Mouse (Mus musculus) E14TG2a.4 (cell line): ENCODE measurements around the gene Arid3a.

Experiments
- H3K27me3 ChIP-seq: 2 replicates; pipeline ENCODE4 v1.6.1; 2014; ENCODE audit warnings: low read length, control low read depth; ENCODE audit not compliant: insufficient read depth
- H3K36me3 ChIP-seq: 2 replicates; pipeline ENCODE4 v1.6.1; 2014; ENCODE audit warnings: low read length, control low read depth; ENCODE audit not compliant: insufficient read depth
- H3K4me1 ChIP-seq: replicated peaks from 2 replicates; pipeline ENCODE4 v1.6.1; 2014; ENCODE audit warnings: low read depth, low read length, control low read depth
- H3K4me3 ChIP-seq: replicated peaks from 2 replicates; pipeline ENCODE4 v1.5.1; 2014; ENCODE audit warnings: mild to moderate bottlenecking, low read length
- H3K9me3 ChIP-seq: 2 replicates; pipeline ENCODE4 v1.6.1; 2014; ENCODE audit warnings: low read length, control low read depth
- CTCF ChIP-seq: conservative IDR thresholded peaks from 2 replicates; pipeline ENCODE4 v1.5.1; 2014; ENCODE audit warnings: low read length
- NANOG ChIP-seq: IDR thresholded peaks from 2 replicates; pipeline ENCODE4 v1.6.1; 2014; ENCODE audit warnings: borderline replicate concordance, low read length, mixed read lengths
- POU5F1 ChIP-seq: IDR thresholded peaks from 2 replicates; pipeline ENCODE4 v1.6.1; 2014; ENCODE audit warnings: low read length, borderline replicate concordance

Gene Arid3a

DNA sequence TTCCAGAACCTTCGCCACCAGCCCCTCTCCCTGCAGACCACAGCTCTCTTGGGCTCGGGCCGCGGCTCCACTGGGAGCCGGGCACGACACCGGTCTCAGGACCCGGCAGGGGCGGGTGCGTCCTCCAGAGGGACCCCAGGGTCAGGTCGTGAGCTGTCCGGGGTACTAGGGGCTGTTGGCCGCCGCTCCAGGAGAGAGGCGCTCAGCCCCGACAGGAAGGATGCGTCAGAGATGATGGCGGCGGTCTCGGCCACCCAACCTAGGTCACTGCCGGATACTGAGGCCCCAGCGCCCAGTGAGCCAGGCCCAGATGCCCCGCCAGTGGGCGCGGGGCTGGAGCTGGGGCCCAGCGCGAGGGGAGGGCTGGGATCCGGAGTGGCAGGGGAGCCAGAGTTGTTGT is 50.5 kb downstream of the Arid3a start:
- H3K4me1 ChIP-seq, result peaks cover 88% of the 10 kb centered on the region
- peaks cover 49% of the 10 kb centered on the region for H3K36me3 ChIP-seq
- H3K9me3 ChIP-seq, result no peaks in the 10 kb centered on the region
- peaks cover 50% of the 10 kb centered on the region for H3K27me3 ChIP-seq
- H3K4me3 ChIP-seq, result peak overlapping the region; percentile 75
- TF ChIP-seq NANOG (no peak), CTCF (no peak), POU5F1 (no peak)

DNA sequence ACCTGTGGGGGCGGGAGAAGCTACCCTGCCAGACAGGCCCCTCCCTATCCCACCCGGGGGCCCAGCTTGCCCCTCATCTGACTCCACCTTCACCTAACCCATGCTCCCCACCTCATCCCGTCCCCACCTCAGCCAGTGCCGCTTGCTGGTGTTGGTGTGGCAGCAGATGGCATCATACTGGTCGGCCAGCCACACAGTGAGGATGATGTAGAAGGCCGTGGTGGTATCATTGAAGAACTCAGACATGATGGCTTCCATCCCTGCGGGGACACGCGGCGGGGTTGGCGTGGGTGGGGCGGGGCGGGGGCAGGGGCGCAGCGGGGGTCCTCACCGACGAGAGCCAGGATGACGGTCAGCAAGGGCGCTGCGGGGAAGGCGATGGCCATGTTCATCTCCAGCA is 51.2 kb downstream of the Arid3a start:
- peak overlapping the region; percentile 75 for H3K4me3 ChIP-seq
- no peak for TF ChIP-seq POU5F1
- no peak for TF ChIP-seq CTCF
- no peak for TF ChIP-seq NANOG
- H3K27me3 ChIP-seq, result peaks cover 44% of the 10 kb centered on the region
- H3K4me1 ChIP-seq, result peaks cover 91% of the 10 kb centered on the region
- no peaks in the 10 kb centered on the region for H3K9me3 ChIP-seq
- peaks cover 56% of the 10 kb centered on the region for H3K36me3 ChIP-seq

DNA sequence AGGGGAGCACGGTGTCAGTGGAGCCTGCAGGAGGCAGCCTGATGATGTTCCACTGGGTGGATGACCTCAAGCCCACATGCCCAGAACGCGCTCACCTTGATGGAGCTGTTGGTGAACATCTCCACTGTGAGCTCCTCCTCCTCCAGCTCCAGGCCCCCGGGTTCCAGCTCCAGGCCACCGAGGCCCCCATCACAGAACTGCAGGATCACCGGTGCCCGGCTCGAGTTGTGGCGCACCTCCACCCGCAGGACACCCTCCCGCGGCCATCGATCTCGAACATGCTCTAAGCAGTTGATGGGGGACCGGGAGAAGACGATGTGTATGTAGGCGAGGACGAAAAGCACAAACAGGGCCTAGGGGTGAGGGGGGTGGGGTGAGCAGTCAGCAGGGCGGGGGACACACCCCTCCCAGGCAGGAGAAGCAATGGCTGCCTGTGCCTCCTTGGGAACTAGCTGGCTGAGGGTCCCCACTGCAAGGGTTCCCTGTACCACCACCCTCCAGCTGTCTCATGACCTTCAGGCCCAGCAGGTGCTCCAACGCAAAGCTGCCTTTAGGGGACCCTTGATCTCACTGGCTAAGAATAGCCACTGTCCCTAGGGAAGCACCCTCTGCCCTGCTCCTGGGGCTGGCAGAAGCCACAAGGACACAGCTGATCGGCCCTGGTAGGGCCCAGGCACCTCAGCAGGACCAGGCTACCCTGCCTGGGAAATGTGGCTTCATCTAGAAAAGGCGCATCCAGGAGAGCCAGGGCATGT is 52.7 kb downstream of the Arid3a start:
- TF ChIP-seq CTCF (no peak), NANOG (no peak), POU5F1 (no peak)
- Histone ChIP-seq H3K27me3 (peaks cover 29% of the 10 kb centered on the region), H3K4me3 (peak overlapping the region; percentile 60), H3K4me1 (peaks cover 81% of the 10 kb centered on the region), H3K36me3 (peaks cover 58% of the 10 kb centered on the region), H3K9me3 (no peaks in the 10 kb centered on the region)

DNA sequence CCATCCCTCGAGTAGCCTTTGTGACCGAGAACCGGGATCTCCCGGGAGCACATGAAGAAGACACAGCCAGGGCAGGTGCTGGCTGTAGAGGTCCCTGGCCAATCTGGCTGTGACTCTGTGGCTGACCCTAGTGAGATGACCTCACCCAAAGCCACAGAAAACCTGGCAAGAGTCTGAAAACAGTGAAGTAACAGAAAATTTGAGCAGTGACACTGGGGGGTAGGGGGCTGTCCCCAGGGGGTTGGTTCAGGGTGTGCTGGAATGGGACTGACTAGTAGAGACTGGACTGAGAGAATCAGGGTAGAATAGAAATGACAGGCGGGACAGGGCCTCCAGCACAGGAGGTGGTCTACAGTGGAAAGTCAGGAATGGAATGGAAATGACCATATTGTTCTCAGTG is 56.4 kb downstream of the Arid3a start:
- Histone ChIP-seq H3K4me3 (peak overlapping the region; percentile 86), H3K36me3 (peaks cover 47% of the 10 kb centered on the region), H3K9me3 (no peaks in the 10 kb centered on the region), H3K4me1 (peaks cover 80% of the 10 kb centered on the region), H3K27me3 (peaks cover 3% of the 10 kb centered on the region; the same call in 1 of the 2 replicates)
- TF ChIP-seq NANOG (no peak), POU5F1 (no peak), CTCF (no peak)

DNA sequence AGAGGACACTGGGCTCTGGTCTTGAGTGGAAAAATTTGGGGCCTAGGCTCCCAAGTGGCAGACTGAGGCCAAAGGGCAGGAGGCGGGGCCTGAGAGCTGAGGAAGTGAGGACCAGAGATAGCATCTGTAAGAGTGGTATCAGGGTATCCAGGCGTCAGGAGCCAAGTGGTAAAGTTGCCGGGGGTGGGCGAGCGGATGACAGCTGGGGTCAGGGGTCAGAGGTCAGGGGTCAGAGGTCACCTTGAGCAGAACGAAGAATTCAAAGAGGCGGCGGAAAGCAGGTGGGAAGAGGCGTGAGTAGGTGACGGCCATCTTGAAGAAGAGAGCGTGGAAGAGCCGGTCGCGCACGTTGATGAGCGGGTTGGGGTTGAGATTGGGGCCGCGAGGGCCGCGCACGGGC is 56.8 kb downstream of the Arid3a start:
- TF ChIP-seq NANOG (no peak), CTCF (no peak), POU5F1 (no peak)
- no peaks in the 10 kb centered on the region for H3K9me3 ChIP-seq
- peaks cover 77% of the 10 kb centered on the region for H3K4me1 ChIP-seq
- peaks cover 6% of the 10 kb centered on the region for H3K27me3 ChIP-seq
- H3K4me3 ChIP-seq, result peak overlapping the region; percentile 86
- H3K36me3 ChIP-seq, result peaks cover 43% of the 10 kb centered on the region

DNA sequence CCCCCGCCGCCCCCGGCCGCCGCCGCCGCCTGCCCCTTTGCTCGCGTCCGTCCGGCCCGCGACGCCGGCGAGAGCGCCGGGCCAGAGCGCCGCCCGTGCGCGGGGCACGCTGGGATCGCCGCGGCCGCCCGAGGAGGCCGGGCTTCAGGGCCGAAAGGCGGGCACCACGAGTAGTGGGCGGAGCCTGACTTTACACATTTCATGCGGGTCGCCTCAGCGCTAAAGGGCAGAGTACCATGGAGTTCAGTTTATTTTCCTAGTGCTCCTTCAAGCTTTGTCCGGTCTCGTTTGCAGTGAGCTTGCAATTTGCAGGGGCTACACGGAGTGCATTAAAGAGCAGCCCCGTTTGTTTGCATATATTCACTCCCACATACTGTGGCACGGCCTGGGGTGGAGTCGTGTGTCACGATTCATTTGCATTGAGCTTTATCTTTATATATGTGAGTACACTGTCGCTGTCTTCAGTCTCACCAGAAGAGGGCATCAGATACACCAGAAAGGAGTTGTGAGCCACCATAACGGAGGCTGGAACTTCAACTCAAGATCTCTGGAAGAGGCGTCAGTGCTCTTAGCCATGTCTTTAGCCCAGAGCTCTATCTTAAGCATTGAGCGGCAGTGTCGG is 57.5 kb downstream of the Arid3a start, which contains the start of gene Tmem259:
TSS of gene Tmem259 (minus strand) at position 136 of the 622 bp plus-strand sequence.
- Histone ChIP-seq H3K4me3 (peak within 1 kb of the TSS; percentile 86), H3K4me1 (peaks cover 77% of the 10 kb centered on the region)
- TF ChIP-seq CTCF (peak; percentile 31), NANOG (no peak)

DNA sequence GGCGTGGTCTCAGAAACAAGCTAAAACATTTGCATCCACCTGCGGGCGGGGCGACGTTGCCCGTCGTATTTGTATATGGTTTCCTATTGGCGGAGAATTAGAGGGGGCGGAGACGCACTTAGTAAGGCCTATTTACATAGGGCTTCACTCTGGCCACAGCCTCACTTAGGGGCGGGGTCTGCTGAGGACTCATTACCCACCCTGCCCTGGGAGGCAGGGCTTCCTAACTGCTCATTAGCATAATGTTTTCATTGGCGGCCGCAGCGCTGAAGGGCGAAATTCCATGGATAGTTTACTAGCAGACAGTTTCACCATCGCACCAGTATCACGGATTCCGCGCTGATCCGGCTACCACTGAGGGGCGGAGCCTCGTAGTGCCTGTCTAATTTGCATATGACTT is 58.0 kb downstream of the Arid3a start:
- peaks cover 77% of the 10 kb centered on the region for H3K4me1 ChIP-seq
- peaks cover 18% of the 10 kb centered on the region for H3K27me3 ChIP-seq
- H3K4me3 ChIP-seq, result peak overlapping the region; percentile 86
- TF ChIP-seq NANOG (no peak), POU5F1 (no peak), CTCF (no peak)
- no peaks in the 10 kb centered on the region for H3K9me3 ChIP-seq
- H3K36me3 ChIP-seq, result peaks cover 31% of the 10 kb centered on the region

More for the DNA sequence above, 57.5 kb downstream of the Arid3a start, which contains the start of gene Tmem259:
- Histone ChIP-seq H3K27me3 (peaks cover 12% of the 10 kb centered on the region), H3K36me3 (peaks cover 37% of the 10 kb centered on the region), H3K9me3 (no peaks in the 10 kb centered on the region)

DNA sequence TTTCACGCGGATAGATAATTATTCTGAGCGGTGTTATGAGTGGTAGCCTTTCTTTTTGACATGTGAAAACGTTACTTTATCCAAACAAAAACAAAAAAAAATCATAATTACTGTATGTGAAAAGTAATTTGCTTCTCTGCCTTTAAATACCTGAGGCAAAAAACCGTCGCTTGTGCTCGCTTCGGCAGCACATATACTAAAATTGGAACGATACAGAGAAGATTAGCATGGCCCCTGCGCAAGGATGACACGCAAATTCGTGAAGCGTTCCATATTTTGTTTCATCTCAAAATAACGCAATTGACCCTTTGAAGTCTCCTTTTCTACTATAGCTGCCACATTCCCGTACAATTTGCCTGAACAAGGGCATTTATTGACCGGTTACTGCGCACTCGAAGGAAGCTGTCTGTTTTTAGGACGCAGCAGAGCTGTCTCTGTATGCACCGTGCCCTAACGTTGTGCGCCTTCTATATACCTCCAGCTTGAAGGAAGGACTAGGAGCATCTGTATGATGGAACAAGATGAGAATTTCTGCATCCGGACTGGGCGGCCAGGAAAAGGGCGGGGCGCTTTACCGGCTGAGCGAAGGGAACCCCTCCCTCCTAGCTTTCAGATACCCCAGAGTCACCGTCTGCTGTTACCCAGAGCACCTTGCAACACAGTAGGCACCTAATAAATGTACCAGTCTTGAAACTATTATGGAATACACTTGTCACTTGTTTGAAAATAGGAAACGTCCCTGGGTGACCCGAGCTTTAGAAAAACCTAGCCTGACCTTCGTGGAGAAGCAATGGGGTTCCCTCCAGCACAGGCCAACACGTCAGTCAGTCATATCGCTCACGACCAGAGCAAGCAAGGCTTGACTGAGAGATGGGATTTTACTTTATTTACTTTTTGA is 58.7 kb downstream of the Arid3a start:
- H3K4me3 ChIP-seq, result peak overlapping the region; percentile 86
- H3K4me1 ChIP-seq, result peaks cover 76% of the 10 kb centered on the region
- no peak for TF ChIP-seq CTCF
- TF ChIP-seq POU5F1, result no peak
- no peak for TF ChIP-seq NANOG
- no peaks in the 10 kb centered on the region for H3K9me3 ChIP-seq
- peaks cover 22% of the 10 kb centered on the region for H3K27me3 ChIP-seq
- peaks cover 24% of the 10 kb centered on the region for H3K36me3 ChIP-seq
